Mouse (Mus musculus): ENCODE results near the gene Acap3.

Acap3 gene

GRCm38 (mm10) chr4:155943049-155943452 lies 51.4 kb downstream of the Acap3 start:
- peak in 1 of 2 experiments; percentile 19 for DNase-seq (ENCODE audit: low spot score in 2 of 2)

- DNase-seq (ENCODE audit: low spot score in 2 of 2), result peak; percentile 83 to 91
These were observed 52.1 kb downstream of the Acap3 start, which contains the start of gene Ube2j2 for GRCm38 (mm10) chr4:155943534-155944249. Gene Ube2j2, plus strand, starts transcription at chr4:155943831.

- DNase-seq (ENCODE audit: low spot score in 2 of 2), result no peak
These were observed 52.6 kb downstream of the Acap3 start for GRCm38 (mm10) chr4:155944271-155944670.

GRCm38 (mm10) chr4:155947094-155947493 lies 55.5 kb downstream of the Acap3 start:
- DNase-seq (ENCODE audit: low spot score in 2 of 2), result no peak

- no peak for DNase-seq (ENCODE audit: low spot score in 2 of 2)
These were observed 63.9 kb downstream of the Acap3 start for GRCm38 (mm10) chr4:155955491-155955890.
